Mouse (Mus musculus): ENCODE data around the gene Pip4k2a. TPM values are rescaled to one million over a fixed set of nuclear protein-coding genes. Genes with fewer than 3 reads are reported as not detected.

Gene Pip4k2a
- polyA plus RNA-seq, 1 experiment from 2014 or later, result 9.9 TPM

DNA sequence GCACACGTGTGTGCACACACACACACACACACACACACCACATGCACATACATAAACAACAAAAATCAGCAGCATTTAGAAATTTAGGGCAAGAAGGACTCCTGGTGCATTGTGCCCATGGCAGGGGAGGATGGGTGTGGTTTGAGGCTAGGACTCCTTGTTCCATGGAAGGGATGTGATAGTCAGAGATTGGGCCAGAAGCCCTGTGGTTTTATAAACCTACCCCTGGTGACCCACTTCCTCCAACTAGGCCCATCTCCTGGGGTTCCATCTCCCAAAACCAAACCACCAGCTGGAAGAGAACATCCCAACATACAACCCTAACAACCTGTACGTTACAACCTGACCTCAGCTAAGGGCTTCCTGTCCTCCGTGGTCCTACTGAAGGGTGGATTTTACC, 35.4 kb downstream of the Pip4k2a start:
- no peak for ATAC-seq (ENCODE audit: low FRiP score)
- Histone ChIP-seq H3K4me2 (no peak overlapping the region), H3K4me3 (replicated peaks) (no peak overlapping the region), H3K4me1 (peaks cover 11% of the 10 kb centered on the region), H3K9ac (replicated peaks) (no peak overlapping the region), H3K36me3 (no peaks in the 10 kb centered on the region), H3K27me3 (replicated peaks) (no peaks in the 10 kb centered on the region), H3K9me3 (replicated peaks) (no peaks in the 10 kb centered on the region), H3K27ac (replicated peaks) (no peak overlapping the region)
- 79% methylated on average over 3 of the region's 3 CpGs for WGBS

DNA sequence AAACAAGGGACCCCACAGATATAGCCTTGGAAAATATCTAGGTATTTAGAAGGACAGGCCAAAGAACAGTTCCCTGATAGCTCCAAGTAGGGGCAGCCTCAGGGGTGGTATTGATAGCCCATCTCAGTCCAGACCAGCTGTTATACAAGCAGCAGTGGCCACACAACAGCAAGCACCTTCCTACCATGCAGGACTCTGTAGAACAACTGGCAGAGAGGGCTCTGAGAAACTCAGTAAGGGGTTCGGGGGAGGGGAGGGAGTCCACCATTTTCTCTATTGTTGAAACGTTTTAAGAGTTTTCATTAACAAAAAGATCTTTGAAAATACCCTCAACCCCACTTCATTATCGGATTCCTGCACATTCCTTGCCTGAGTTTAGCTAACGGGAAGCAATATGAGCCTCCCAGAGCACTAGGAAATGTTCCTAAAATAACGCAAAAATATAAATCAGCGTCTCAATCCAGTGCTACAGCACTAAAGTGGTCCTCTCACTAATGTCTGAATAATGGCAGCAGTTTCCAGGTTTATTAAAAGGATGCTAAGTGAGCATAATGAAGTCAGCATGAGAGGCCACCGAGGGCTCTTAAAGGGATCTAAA, 37.5 kb downstream of the Pip4k2a start:
- peak; percentile 62; the same call in 1 of the 2 replicates for ATAC-seq (ENCODE audit: low FRiP score)

DNA sequence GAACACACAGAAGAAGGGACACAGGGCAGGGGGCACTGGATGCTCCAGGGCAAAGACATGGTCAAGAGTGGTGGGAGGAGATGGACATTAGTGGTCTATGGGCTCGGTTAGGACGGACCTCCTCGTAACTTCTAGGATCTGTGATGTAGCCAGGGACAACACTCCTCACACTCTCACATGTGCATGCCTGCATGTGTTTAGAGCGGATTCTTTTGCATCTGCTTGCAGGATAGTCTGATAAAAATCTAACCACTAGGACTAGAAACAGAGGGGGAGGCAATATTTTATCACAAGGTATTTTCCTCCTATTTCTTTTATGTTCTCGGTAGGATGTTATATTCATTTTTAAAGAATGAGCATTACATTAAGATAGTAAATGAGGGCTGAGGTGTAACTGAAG, 38.4 kb downstream of the Pip4k2a start:
- Histone ChIP-seq H3K27me3 (replicated peaks) (no peaks in the 10 kb centered on the region), H3K9ac (replicated peaks) (no peak overlapping the region), H3K9me3 (replicated peaks) (no peaks in the 10 kb centered on the region), H3K36me3 (no peaks in the 10 kb centered on the region), H3K4me3 (replicated peaks) (no peak overlapping the region), H3K4me2 (no peak overlapping the region), H3K27ac (replicated peaks) (no peak overlapping the region), H3K4me1 (peaks cover 14% of the 10 kb centered on the region)
- WGBS, result 94% methylated on average over 5 of the region's 5 CpGs
- ATAC-seq (ENCODE audit: low FRiP score), result no peak

More for the DNA sequence above, 37.5 kb downstream of the Pip4k2a start:
- Histone ChIP-seq H3K4me3 (replicated peaks) (no peak overlapping the region), H3K27ac (replicated peaks) (no peak overlapping the region), H3K27me3 (replicated peaks) (no peaks in the 10 kb centered on the region), H3K9ac (replicated peaks) (no peak overlapping the region), H3K4me1 (peaks cover 11% of the 10 kb centered on the region), H3K36me3 (no peaks in the 10 kb centered on the region), H3K9me3 (replicated peaks) (no peaks in the 10 kb centered on the region), H3K4me2 (no peak overlapping the region)
- 32% methylated on average over 7 of the region's 7 CpGs for WGBS

DNA sequence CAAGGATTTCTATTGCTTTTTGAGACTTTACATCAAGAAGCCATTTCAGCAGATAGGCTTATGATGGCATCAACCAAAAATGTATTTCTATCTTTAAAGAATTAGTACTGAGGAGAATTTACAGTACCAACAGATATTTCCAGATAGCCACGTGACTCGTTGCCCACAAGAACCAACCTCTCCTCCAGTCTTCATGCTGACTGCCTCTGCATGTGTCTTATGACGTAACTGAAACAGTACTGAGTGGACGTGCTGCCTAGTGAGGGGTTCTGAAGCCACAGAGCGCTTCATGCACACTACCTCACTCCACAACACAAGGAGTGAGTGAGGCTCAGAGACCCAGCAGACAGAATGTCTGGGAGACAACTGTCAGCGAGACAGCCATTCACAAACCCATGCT, 38.9 kb downstream of the Pip4k2a start:
- Histone ChIP-seq H3K9me3 (replicated peaks) (no peaks in the 10 kb centered on the region), H3K4me1 (peaks cover 14% of the 10 kb centered on the region), H3K9ac (replicated peaks) (no peak overlapping the region), H3K4me3 (replicated peaks) (no peak overlapping the region), H3K36me3 (no peaks in the 10 kb centered on the region), H3K4me2 (no peak overlapping the region), H3K27ac (replicated peaks) (no peak overlapping the region), H3K27me3 (replicated peaks) (no peaks in the 10 kb centered on the region)
- WGBS, result 92% methylated on average over 6 of the region's 6 CpGs
- ATAC-seq (ENCODE audit: low FRiP score), result no peak

DNA sequence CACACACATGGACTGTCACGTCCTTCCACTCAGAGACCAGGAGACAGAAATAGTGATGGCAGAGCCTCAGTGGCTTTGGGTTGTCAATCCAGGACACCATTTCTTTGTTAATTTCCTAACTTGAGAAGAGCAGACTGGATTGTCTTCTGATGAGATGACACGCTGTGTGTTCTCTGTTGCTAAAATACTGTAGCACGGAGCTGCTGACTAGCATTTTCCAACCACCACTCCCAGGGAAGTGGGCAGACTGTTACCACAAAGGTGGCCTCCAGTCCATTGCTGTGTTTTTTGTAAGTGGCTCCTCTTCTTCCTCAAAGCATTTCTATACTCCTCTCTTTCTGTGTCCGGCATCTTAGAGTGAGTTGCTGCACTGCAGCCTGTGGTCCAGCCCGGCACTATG, 39.4 kb downstream of the Pip4k2a start:
- Histone ChIP-seq H3K4me2 (no peak overlapping the region), H3K9me3 (replicated peaks) (no peaks in the 10 kb centered on the region), H3K36me3 (no peaks in the 10 kb centered on the region), H3K27ac (replicated peaks) (no peak overlapping the region), H3K4me3 (replicated peaks) (no peak overlapping the region), H3K4me1 (peaks cover 17% of the 10 kb centered on the region), H3K9ac (replicated peaks) (no peak overlapping the region), H3K27me3 (replicated peaks) (no peaks in the 10 kb centered on the region)
- WGBS, result 91% methylated on average over 5 of the region's 5 CpGs
- no peak for ATAC-seq (ENCODE audit: low FRiP score)

DNA sequence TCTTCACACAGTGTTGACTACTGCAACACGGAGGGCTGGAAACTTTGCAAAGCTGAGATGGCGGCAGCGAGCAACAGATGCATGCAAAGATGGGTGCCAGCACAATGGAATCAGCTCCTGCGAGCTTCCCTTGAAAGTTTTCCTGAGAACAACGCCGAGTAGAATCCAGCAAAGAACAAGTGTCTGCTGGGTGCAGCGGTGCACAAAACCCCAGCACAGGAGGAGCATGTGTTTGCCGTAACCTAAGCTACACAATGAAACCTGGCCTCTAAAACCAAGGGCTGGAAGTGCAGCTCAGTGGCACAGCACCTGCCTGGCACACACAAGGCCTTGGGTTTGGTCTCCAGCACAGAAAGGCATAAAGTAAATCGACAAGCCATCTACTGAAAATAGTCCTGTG, 39.9 kb downstream of the Pip4k2a start:
- H3K27ac ChIP-seq (replicated peaks), result no peak overlapping the region
- no peak overlapping the region for H3K4me3 ChIP-seq (replicated peaks)
- no peaks in the 10 kb centered on the region for H3K36me3 ChIP-seq
- H3K9ac ChIP-seq (replicated peaks), result no peak overlapping the region
- no peak overlapping the region for H3K4me2 ChIP-seq
- no peaks in the 10 kb centered on the region for H3K9me3 ChIP-seq (replicated peaks)
- no peaks in the 10 kb centered on the region for H3K27me3 ChIP-seq (replicated peaks)
- no peak for ATAC-seq (ENCODE audit: low FRiP score)
- WGBS, result 83% methylated on average over 9 of the region's 9 CpGs
- peaks cover 17% of the 10 kb centered on the region; the same call in 1 of the 2 replicates for H3K4me1 ChIP-seq

DNA sequence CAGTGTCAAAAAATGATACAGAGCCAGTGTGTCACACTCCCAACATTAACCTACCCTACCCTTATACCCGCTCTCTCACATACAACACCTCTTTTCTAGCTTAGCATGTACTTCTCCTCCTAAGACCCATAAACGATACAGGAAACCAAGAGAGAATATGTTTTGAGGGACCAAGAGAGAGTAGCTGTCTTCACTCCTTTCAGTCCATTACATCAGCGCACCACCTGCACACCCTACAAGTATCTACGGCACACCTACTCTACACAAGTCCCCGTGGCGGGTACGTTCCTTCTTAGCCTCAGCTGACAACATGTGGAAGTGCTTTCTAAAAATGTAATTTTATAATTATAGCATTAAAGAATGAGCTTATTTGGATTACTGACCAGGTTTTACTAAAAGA, 40.5 kb downstream of the Pip4k2a start:
- Histone ChIP-seq H3K4me3 (replicated peaks) (no peak overlapping the region), H3K36me3 (no peaks in the 10 kb centered on the region), H3K27me3 (replicated peaks) (no peaks in the 10 kb centered on the region), H3K4me1 (peaks cover 17% of the 10 kb centered on the region; the same call in 1 of the 2 replicates), H3K9me3 (replicated peaks) (no peaks in the 10 kb centered on the region), H3K27ac (replicated peaks) (no peak overlapping the region), H3K4me2 (no peak overlapping the region), H3K9ac (replicated peaks) (no peak overlapping the region)
- 95% methylated on average over 7 of the region's 7 CpGs for WGBS
- no peak for ATAC-seq (ENCODE audit: low FRiP score)

DNA sequence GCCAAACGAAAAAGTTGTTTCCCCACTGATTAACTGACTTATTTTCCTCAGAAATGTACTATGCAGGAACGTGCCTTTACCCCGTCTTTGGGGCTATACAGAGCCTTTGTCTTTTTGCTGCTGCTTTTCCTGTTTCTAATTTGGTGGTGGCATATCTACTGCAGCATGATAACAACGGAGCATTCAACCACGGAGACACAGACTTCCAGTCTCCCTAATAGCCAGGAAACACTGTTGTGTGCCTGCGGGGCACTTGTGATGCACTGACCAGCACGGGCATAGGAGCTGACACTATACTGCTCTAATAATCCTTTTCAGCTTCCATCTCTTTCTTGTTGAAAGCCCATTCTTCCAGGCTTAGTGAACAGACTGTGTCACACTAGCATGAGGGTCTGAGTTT, 41.0 kb downstream of the Pip4k2a start:
- Histone ChIP-seq H3K4me3 (replicated peaks) (no peak overlapping the region), H3K36me3 (no peaks in the 10 kb centered on the region), H3K4me2 (no peak overlapping the region), H3K9ac (replicated peaks) (no peak overlapping the region), H3K9me3 (replicated peaks) (no peaks in the 10 kb centered on the region), H3K27me3 (replicated peaks) (no peaks in the 10 kb centered on the region), H3K4me1 (peaks cover 17% of the 10 kb centered on the region; the same call in 1 of the 2 replicates), H3K27ac (replicated peaks) (no peak overlapping the region)
- 60% methylated on average over 7 of the region's 7 CpGs for WGBS
- ATAC-seq (ENCODE audit: low FRiP score), result no peak

DNA sequence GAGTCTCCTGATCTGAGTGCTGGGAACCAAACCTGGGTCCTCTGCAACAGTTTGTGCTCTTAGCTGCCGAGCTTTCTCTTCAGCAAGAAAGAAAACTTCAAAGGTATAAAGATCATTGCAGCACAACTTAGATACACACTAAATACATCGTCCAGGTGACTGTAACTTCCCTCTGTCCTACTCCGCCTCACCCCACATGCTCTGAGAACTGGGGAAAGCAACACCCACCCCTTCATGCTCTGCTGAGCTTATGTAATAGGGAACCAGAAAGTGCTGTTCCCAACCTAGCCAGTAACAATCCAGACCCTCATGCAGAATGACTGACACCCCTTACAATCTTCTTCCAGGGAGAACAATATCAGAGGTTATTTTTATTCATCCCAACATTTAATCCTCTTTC, 41.5 kb downstream of the Pip4k2a start:
- H3K4me1 ChIP-seq, result peaks cover 17% of the 10 kb centered on the region; the same call in 1 of the 2 replicates
- no peak overlapping the region for H3K4me2 ChIP-seq
- ATAC-seq (ENCODE audit: low FRiP score), result no peak
- 95% methylated on average over 3 of the region's 3 CpGs for WGBS
- no peaks in the 10 kb centered on the region for H3K36me3 ChIP-seq
- no peaks in the 10 kb centered on the region for H3K27me3 ChIP-seq (replicated peaks)
- no peak overlapping the region for H3K27ac ChIP-seq (replicated peaks)
- no peak overlapping the region for H3K9ac ChIP-seq (replicated peaks)
- H3K4me3 ChIP-seq (replicated peaks), result no peak overlapping the region
- H3K9me3 ChIP-seq (replicated peaks), result no peaks in the 10 kb centered on the region

DNA sequence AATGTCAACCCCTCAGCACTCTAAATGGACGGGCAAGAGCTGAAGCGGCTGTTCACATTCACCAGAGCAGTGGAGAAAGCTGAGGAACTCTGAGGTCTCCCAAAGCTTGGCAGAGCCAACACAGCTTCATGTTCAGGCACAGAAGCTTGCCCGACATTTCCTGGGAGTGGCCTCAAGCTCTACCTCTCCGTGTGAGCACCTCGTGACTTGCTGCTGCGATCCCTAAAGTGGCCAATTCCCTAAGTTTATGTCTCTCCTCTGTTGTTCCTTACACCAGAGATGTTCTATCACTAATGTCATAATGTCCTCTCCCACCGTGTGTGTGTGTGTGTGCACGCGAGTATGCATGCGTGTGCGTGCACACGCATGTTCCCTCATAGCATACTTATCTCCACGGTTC, 42.3 kb downstream of the Pip4k2a start:
- H3K27ac ChIP-seq (replicated peaks), result no peak overlapping the region
- WGBS, result 93% methylated on average over 13 of the region's 13 CpGs
- ATAC-seq (ENCODE audit: low FRiP score), result no peak
- no peaks in the 10 kb centered on the region for H3K9me3 ChIP-seq (replicated peaks)
- H3K36me3 ChIP-seq, result no peaks in the 10 kb centered on the region
- peaks cover 12% of the 10 kb centered on the region; the same call in 1 of the 2 replicates for H3K4me1 ChIP-seq
- H3K27me3 ChIP-seq (replicated peaks), result no peaks in the 10 kb centered on the region
- no peak overlapping the region for H3K9ac ChIP-seq (replicated peaks)
- H3K4me2 ChIP-seq, result no peak overlapping the region
- H3K4me3 ChIP-seq (replicated peaks), result no peak overlapping the region

DNA sequence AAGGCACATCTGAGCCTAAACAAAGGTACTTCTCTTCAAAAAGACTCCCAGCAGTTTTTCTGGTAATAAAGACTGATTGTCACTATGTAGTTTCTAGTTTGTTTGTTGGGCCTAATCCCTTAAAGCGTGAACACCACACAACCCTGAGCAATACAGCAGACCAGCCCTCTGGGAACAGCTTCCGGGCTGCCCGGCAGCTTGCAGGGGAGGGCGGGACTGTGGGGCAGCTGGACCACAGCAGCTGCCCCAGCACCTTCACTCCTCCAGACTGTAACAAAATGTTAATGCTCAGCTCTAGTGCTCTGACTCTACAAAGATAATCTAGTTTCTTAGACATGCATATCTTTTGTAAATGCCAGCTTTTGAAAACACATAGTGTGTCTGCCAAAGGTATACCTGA, 42.9 kb downstream of the Pip4k2a start:
- Histone ChIP-seq H3K27ac (replicated peaks) (no peak overlapping the region), H3K36me3 (no peaks in the 10 kb centered on the region), H3K4me3 (replicated peaks) (no peak overlapping the region), H3K9me3 (replicated peaks) (no peaks in the 10 kb centered on the region), H3K4me1 (0 out of 2 replicates have a peak, but pooled peaks cover 6% of the 10 kb centered on the region), H3K9ac (replicated peaks) (no peak overlapping the region), H3K27me3 (replicated peaks) (no peaks in the 10 kb centered on the region), H3K4me2 (no peak overlapping the region)
- ATAC-seq (ENCODE audit: low FRiP score), result no peak
- WGBS, result 27% methylated on average over 4 of the region's 4 CpGs

DNA sequence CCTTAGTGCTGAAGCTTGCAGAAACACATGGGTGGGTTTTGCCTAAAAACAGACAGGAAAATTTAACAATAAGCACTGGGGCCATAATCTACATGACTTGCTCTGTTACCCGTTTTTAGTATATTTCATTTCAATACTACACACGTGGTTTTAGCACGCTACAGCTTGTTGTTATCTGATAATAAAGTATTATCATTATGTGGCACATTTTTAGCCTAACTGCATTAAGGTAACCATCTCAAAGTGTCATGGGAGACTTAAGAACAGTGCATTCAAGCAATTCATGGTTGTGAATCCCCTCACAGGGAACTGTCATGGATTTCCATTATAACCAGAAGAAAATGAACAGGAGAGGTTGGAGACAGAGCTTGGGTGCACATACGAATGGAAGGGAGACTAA, 43.5 kb downstream of the Pip4k2a start:
- Histone ChIP-seq H3K4me3 (replicated peaks) (no peak overlapping the region), H3K9me3 (replicated peaks) (no peaks in the 10 kb centered on the region), H3K27me3 (replicated peaks) (no peaks in the 10 kb centered on the region), H3K27ac (replicated peaks) (no peak overlapping the region), H3K36me3 (no peaks in the 10 kb centered on the region), H3K9ac (replicated peaks) (no peak overlapping the region), H3K4me2 (no peak overlapping the region), H3K4me1 (0 out of 2 replicates have a peak, but pooled peaks cover 5% of the 10 kb centered on the region)
- WGBS, result 73% methylated on average over 4 of the region's 4 CpGs
- ATAC-seq (ENCODE audit: low FRiP score), result no peak
